Mouse (Mus musculus): ENCODE results near the gene Musk. TPM values are rescaled to one million over a fixed set of nuclear protein-coding genes. Genes with fewer than 3 reads are reported as not detected.

Gene Musk
- polyA plus RNA-seq, 2 experiments: not detected

GRCm38 (mm10) chr4:58291828-58292227 lies 6.1 kb downstream of the Musk start:
- no peak for TF ChIP-seq CTCF (IDR thresholded peaks at IDR 0.05; ENCODE audit: low read depth)
- no peak for TF ChIP-seq EP300 (IDR thresholded peaks at IDR 0.05; ENCODE audit: low read depth)
- Histone ChIP-seq H3K27me3 (ENCODE audit: control insufficient read depth, insufficient read depth, low read length) (no peaks in the 10 kb centered on the region), H3K27ac (no peak overlapping the region), H3K36me3 (replicated peaks; ENCODE audit: control insufficient read depth, insufficient read depth, low read depth) (no peaks in the 10 kb centered on the region), H3K9ac (replicated peaks) (no peak overlapping the region), H3K4me2 (ENCODE audit: low read depth) (no peak overlapping the region), H3K9me3 (ENCODE audit: control insufficient read depth, low read length) (no peaks in the 10 kb centered on the region), H3K4me3 (ENCODE audit: insufficient read depth in 1 of 2, low read depth in 2 of 2, low read length in 2 of 2) (no peak overlapping the region), H3K4me1 (replicated peaks; ENCODE audit: control insufficient read depth in 2 of 2, insufficient read depth in 2 of 2, low read length in 1 of 2) (no peaks in the 10 kb centered on the region)
- WGBS (ENCODE audit: insufficient replicate concordance): 29% methylated on average over 1 of the region's 1 CpGs
- DNase-seq (ENCODE audit: low read depth in 3 of 3, low spot score in 3 of 3) (no peak), ATAC-seq (ENCODE audit: insufficient read depth) (no peak)

GRCm38 (mm10) chr4:58293099-58293498 lies 7.3 kb downstream of the Musk start:
- Histone ChIP-seq H3K9ac (replicated peaks) (no peak overlapping the region), H3K4me1 (replicated peaks; ENCODE audit: control insufficient read depth in 2 of 2, insufficient read depth in 2 of 2, low read length in 1 of 2) (no peaks in the 10 kb centered on the region), H3K27me3 (ENCODE audit: control insufficient read depth, insufficient read depth, low read length) (no peaks in the 10 kb centered on the region), H3K36me3 (replicated peaks; ENCODE audit: control insufficient read depth, insufficient read depth, low read depth) (no peaks in the 10 kb centered on the region), H3K4me3 (ENCODE audit: insufficient read depth in 1 of 2, low read depth in 2 of 2, low read length in 2 of 2) (no peak overlapping the region), H3K27ac (no peak overlapping the region), H3K4me2 (ENCODE audit: low read depth) (no peak overlapping the region), H3K9me3 (ENCODE audit: control insufficient read depth, low read length) (no peaks in the 10 kb centered on the region)
- no peak for DNase-seq (ENCODE audit: low read depth in 3 of 3, low spot score in 3 of 3)
- no peak for ATAC-seq (ENCODE audit: insufficient read depth)
- WGBS (ENCODE audit: insufficient replicate concordance): 43% methylated on average over 3 of the region's 3 CpGs
- TF ChIP-seq CTCF (IDR thresholded peaks at IDR 0.05; ENCODE audit: low read depth) (no peak), EP300 (IDR thresholded peaks at IDR 0.05; ENCODE audit: low read depth) (no peak)

- Histone ChIP-seq H3K4me2 (ENCODE audit: low read depth) (no peak overlapping the region), H3K9ac (replicated peaks) (no peak overlapping the region), H3K4me3 (ENCODE audit: insufficient read depth in 1 of 2, low read depth in 2 of 2, low read length in 2 of 2) (no peak overlapping the region), H3K27ac (no peak overlapping the region), H3K27me3 (ENCODE audit: control insufficient read depth, insufficient read depth, low read length) (no peaks in the 10 kb centered on the region), H3K4me1 (replicated peaks; ENCODE audit: control insufficient read depth in 2 of 2, insufficient read depth in 2 of 2, low read length in 1 of 2) (no peaks in the 10 kb centered on the region; a peak in 1 of 4 replicates), H3K9me3 (ENCODE audit: control insufficient read depth, low read length) (no peaks in the 10 kb centered on the region), H3K36me3 (replicated peaks; ENCODE audit: control insufficient read depth, insufficient read depth, low read depth) (no peaks in the 10 kb centered on the region)
- WGBS (ENCODE audit: insufficient replicate concordance): 11% methylated on average over 5 of the region's 5 CpGs
- DNase-seq (ENCODE audit: low read depth in 3 of 3, low spot score in 3 of 3): peak in 1 of 3 experiments; percentile 6
- no peak for ATAC-seq (ENCODE audit: insufficient read depth)
- TF ChIP-seq CTCF (IDR thresholded peaks at IDR 0.05; ENCODE audit: low read depth) (no peak), EP300 (IDR thresholded peaks at IDR 0.05; ENCODE audit: low read depth) (no peak)
These were observed 18.1 kb downstream of the Musk start for GRCm38 (mm10) chr4:58303862-58304261.

- TF ChIP-seq CTCF (IDR thresholded peaks at IDR 0.05; ENCODE audit: low read depth) (no peak), EP300 (IDR thresholded peaks at IDR 0.05; ENCODE audit: low read depth) (no peak)
These were observed 18.8 kb downstream of the Musk start for GRCm38 (mm10) chr4:58304564-58304963.

GRCm38 (mm10) chr4:58307421-58307820 lies 21.7 kb downstream of the Musk start:
- Histone ChIP-seq H3K27ac (no peak overlapping the region), H3K9ac (replicated peaks) (no peak overlapping the region), H3K4me1 (replicated peaks; ENCODE audit: control insufficient read depth in 2 of 2, insufficient read depth in 2 of 2, low read length in 1 of 2) (no peaks in the 10 kb centered on the region; a peak in 1 of 4 replicates), H3K9me3 (ENCODE audit: control insufficient read depth, low read length) (no peaks in the 10 kb centered on the region), H3K4me3 (ENCODE audit: insufficient read depth in 1 of 2, low read depth in 2 of 2, low read length in 2 of 2) (no peak overlapping the region), H3K27me3 (ENCODE audit: control insufficient read depth, insufficient read depth, low read length) (no peaks in the 10 kb centered on the region), H3K4me2 (ENCODE audit: low read depth) (no peak overlapping the region), H3K36me3 (replicated peaks; ENCODE audit: control insufficient read depth, insufficient read depth, low read depth) (no peaks in the 10 kb centered on the region)
- TF ChIP-seq CTCF (IDR thresholded peaks at IDR 0.05; ENCODE audit: low read depth) (no peak), EP300 (IDR thresholded peaks at IDR 0.05; ENCODE audit: low read depth) (no peak)
- ATAC-seq (ENCODE audit: insufficient read depth): no peak
- 50% methylated on average over 2 of the region's 2 CpGs for WGBS (ENCODE audit: insufficient replicate concordance)
- DNase-seq (ENCODE audit: low read depth in 3 of 3, low spot score in 3 of 3): no peak

More at GRCm38 (mm10) chr4:58304564-58304963, 18.8 kb downstream of the Musk start:
- H3K36me3 ChIP-seq (replicated peaks; ENCODE audit: control insufficient read depth, insufficient read depth, low read depth): no peaks in the 10 kb centered on the region
- no peaks in the 10 kb centered on the region for H3K9me3 ChIP-seq (ENCODE audit: control insufficient read depth, low read length)
- H3K4me2 ChIP-seq (ENCODE audit: low read depth): no peak overlapping the region
- ATAC-seq (ENCODE audit: insufficient read depth) (no peak), DNase-seq (ENCODE audit: low read depth in 3 of 3, low spot score in 3 of 3) (no peak)
- no peak overlapping the region for H3K27ac ChIP-seq
- H3K27me3 ChIP-seq (ENCODE audit: control insufficient read depth, insufficient read depth, low read length): no peaks in the 10 kb centered on the region
- H3K4me1 ChIP-seq (replicated peaks; ENCODE audit: control insufficient read depth in 2 of 2, insufficient read depth in 2 of 2, low read length in 1 of 2): no peaks in the 10 kb centered on the region; a peak in 1 of 4 replicates
- H3K9ac ChIP-seq (replicated peaks): no peak overlapping the region
- WGBS (ENCODE audit: insufficient replicate concordance): 7% methylated on average over 7 of the region's 7 CpGs
- H3K4me3 ChIP-seq (ENCODE audit: insufficient read depth in 1 of 2, low read depth in 2 of 2, low read length in 2 of 2): no peak overlapping the region
